Mouse (Mus musculus) limb, embryonic 13.5 days (tissue): ENCODE results near the gene Spata45. TPM values are rescaled to one million over a fixed set of nuclear protein-coding genes. Genes with fewer than 3 reads are reported as not detected.

Experiments
- ATAC-seq: fragments of 200-750 bp; cut with Nextera tagmentation; 2 replicates; pipeline ENCODE4 v1.8.0; 2017; ENCODE audit warnings: low read depth, moderate number of reproducible peaks, moderate TSS enrichment; ENCODE audit not compliant: low FRiP score
- H3K27ac ChIP-seq: fragments of 300-500 bp; sonication (generic); 2 replicates; pipeline ENCODE4 v1.5.1; 2015; ENCODE audit warnings: inconsistent platforms, mild to moderate bottlenecking, moderate library complexity
- H3K27me3 ChIP-seq: fragments of 300-500 bp; sonication (generic); 2 replicates; pipeline ENCODE4 v1.6.1; 2015; ENCODE audit warnings: mild to moderate bottlenecking, inconsistent platforms
- H3K36me3 ChIP-seq: fragments of 300-500 bp; sonication (generic); 2 replicates; pipeline ENCODE4 v1.6.1; 2015; ENCODE audit warnings: inconsistent platforms, mild to moderate bottlenecking, moderate library complexity
- H3K4me1 ChIP-seq: fragments of 300-500 bp; sonication (generic); 2 replicates; pipeline ENCODE4 v1.6.1; 2015; ENCODE audit warnings: inconsistent platforms
- H3K4me2 ChIP-seq: fragments of 300-500 bp; sonication (generic); replicated peaks from 2 replicates; pipeline ENCODE4 v1.6.1; 2015; ENCODE audit warnings: inconsistent platforms, mild to moderate bottlenecking, moderate library complexity
- H3K4me3 ChIP-seq: fragments of 300-500 bp; sonication (generic); 2 replicates; pipeline ENCODE4 v1.5.1; 2015; ENCODE audit warnings: moderate library complexity, mild to moderate bottlenecking, inconsistent platforms
- H3K9ac ChIP-seq: fragments of 300-500 bp; sonication (generic); 2 replicates; pipeline ENCODE4 v1.6.1; 2015; ENCODE audit warnings: mild to moderate bottlenecking, inconsistent platforms
- H3K9me3 ChIP-seq: fragments of 300-500 bp; sonication (generic); 2 replicates; pipeline ENCODE4 v1.6.1; 2016; ENCODE audit warnings: inconsistent platforms
- WGBS: fragments of 180-500 bp; shearing (Covaris S2); methylation state at CpG from one replicate; pipeline ENCODE4 v1.1.7; 2015; 5-methylcytosine and 5-hydroxymethylcytosine counted together
- polyA plus RNA-seq: library from polyadenylated mRNA; unstranded; fragments of >200 nt; fragmentation: Nextera tagmentation; extraction: Ambion mirVana; gene quantifications from 2 replicates; pipeline ENCODE4 v1.2.1, GENCODE M21; 2015

Spata45 gene
- polyA plus RNA-seq, result not detected in 2 replicates

GRCm38 (mm10) chr1:191036554-191037334 is at the start of gene Spata45:
TSS of gene Spata45 (plus strand) at chr1:191036639.
- Histone ChIP-seq H3K4me3 (no peak within 1 kb of the TSS), H3K4me1 (no peaks in the 10 kb centered on the region), H3K9me3 (no peaks in the 10 kb centered on the region), H3K27me3 (no peaks in the 10 kb centered on the region), H3K36me3 (no peaks in the 10 kb centered on the region), H3K9ac (no peak within 1 kb of the TSS), H3K4me2 (no peak within 1 kb of the TSS), H3K27ac (no peak within 1 kb of the TSS)
- 75% methylated on average over 6 of the region's 6 CpGs for WGBS
- no peak for ATAC-seq

DNA sequence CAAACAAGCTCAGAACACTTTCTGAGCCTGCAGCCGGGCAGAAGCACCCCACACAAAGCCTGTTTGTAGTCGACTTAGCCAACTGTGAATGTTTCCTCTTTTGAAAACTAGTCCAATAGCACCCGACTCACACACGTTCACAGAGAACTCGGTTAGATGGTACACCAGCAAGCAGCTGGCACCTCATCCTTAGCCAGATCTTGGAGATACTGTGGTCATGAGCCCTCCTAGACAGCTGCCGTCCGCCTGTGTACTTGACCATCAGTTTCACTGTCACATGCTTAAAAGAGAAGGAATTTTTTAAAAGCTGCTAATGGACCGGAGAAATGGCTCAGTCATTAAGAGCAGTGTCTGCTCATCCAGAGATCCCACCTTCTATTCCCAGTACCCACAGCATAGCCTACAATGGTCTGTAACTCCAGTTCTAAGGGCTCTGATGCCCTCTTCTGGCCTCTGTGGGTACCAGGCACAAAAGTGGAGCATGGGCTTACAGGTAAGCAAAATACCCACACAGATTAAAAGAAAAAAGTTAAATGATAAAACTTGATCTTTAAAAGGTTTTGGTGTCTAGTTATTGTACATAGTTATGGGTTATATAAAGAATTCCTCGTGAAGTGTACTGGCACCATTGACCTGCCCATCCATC is 46.9 kb upstream of the Spata45 start:
- Histone ChIP-seq H3K27me3 (no peaks in the 10 kb centered on the region), H3K9me3 (no peaks in the 10 kb centered on the region), H3K9ac (no peak overlapping the region), H3K4me1 (no peaks in the 10 kb centered on the region), H3K36me3 (no peaks in the 10 kb centered on the region), H3K4me2 (no peak overlapping the region), H3K27ac (no peak overlapping the region), H3K4me3 (no peak overlapping the region)
- no peak for ATAC-seq
- WGBS, result 83% methylated on average over 9 of the region's 9 CpGs

DNA sequence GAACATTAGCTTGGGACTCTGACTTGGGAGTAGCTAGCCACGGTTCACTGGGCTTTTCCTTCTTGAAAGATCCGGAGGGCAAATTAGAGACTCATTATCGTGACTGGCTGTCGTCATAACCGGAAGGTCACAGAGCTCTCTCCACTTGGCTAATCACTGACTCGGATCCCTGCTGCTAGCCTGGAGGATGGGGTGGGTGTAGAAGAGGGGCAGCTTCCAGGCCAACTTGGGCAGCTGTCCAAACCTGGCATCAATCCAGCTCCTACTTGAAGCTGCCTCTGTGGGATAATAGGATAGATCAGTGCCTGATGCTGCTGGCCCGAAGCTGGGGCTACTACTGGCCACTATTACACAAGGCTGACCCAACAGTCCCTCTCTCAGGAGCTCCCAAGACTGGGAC is 40.9 kb upstream of the Spata45 start:
- Histone ChIP-seq H3K27ac (no peak overlapping the region), H3K9ac (no peak overlapping the region), H3K36me3 (no peaks in the 10 kb centered on the region), H3K4me3 (no peak overlapping the region), H3K4me1 (no peaks in the 10 kb centered on the region), H3K9me3 (peaks cover 6% of the 10 kb centered on the region; the same call in 1 of the 2 replicates), H3K27me3 (no peaks in the 10 kb centered on the region), H3K4me2 (no peak overlapping the region)
- no peak for ATAC-seq
- WGBS, result 68% methylated on average over 7 of the region's 7 CpGs

GRCm38 (mm10) chr1:190996346-190996877 is 40.0 kb upstream of the Spata45 start:
- no peak for ATAC-seq
- Histone ChIP-seq H3K4me1 (no peaks in the 10 kb centered on the region), H3K9ac (no peak overlapping the region), H3K27me3 (no peaks in the 10 kb centered on the region), H3K4me3 (no peak overlapping the region), H3K27ac (no peak overlapping the region), H3K4me2 (no peak overlapping the region), H3K9me3 (peaks cover 6% of the 10 kb centered on the region; the same call in 1 of the 2 replicates), H3K36me3 (no peaks in the 10 kb centered on the region)
- WGBS, result 68% methylated on average over 6 of the region's 6 CpGs

DNA sequence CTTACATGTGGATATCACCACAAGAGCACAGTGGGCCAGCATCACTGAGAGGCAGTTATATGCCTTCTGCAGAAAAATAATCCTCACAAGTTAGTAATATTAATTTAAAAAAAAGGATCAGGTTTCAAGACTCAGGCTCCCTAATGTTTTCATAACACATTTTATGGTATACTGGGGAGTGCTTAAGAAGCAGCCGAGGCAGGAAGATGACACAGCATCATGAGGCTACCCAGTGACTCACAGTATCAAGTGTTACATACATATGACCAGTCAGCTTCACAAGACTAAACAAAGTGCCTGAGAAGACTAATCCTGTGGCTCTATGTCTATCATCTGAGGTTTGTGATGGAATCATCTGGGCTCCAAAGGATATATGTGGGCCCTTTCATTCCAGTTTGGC is 38.4 kb upstream of the Spata45 start:
- peaks cover 6% of the 10 kb centered on the region; the same call in 1 of the 2 replicates for H3K9me3 ChIP-seq
- H3K27me3 ChIP-seq, result no peaks in the 10 kb centered on the region
- H3K4me2 ChIP-seq, result no peak overlapping the region
- H3K36me3 ChIP-seq, result no peaks in the 10 kb centered on the region
- ATAC-seq, result no peak
- no peak overlapping the region for H3K27ac ChIP-seq
- H3K4me1 ChIP-seq, result no peaks in the 10 kb centered on the region
- H3K9ac ChIP-seq, result no peak overlapping the region
- no peak overlapping the region for H3K4me3 ChIP-seq
- 66% methylated on average over 1 of the region's 1 CpGs for WGBS

- Histone ChIP-seq H3K9me3 (peaks cover 6% of the 10 kb centered on the region; the same call in 1 of the 2 replicates), H3K36me3 (peaks cover 12% of the 10 kb centered on the region; the same call in 1 of the 2 replicates), H3K4me1 (no peaks in the 10 kb centered on the region), H3K9ac (no peak overlapping the region), H3K27ac (no peak overlapping the region), H3K4me3 (no peak overlapping the region), H3K27me3 (no peaks in the 10 kb centered on the region), H3K4me2 (no peak overlapping the region)
- ATAC-seq, result no peak
- 78% methylated on average over 3 of the region's 3 CpGs for WGBS
Observed at GRCm38 (mm10) chr1:191000686-191001085, 35.8 kb upstream of the Spata45 start.

DNA sequence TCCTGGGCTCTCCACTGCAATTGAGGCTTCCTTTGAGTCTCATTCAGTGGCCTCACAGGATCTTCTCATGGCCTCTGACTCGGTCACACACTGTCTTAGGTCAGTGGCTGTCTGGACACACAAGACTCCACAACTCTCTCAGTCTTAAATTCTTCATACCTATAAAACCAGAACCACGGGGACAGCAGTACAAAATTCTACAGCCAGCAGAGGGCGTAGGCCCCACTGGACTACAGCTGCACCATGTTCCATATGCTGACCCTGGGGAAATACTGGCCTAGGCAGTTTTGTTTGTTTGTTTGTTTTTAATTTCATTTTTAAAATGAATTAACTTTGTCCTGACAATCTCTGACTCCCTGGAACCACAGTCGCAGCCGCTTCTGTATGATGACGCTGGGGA is 34.2 kb upstream of the Spata45 start:
- H3K27ac ChIP-seq, result no peak overlapping the region
- peaks cover 6% of the 10 kb centered on the region; the same call in 1 of the 2 replicates for H3K9me3 ChIP-seq
- H3K36me3 ChIP-seq, result peaks cover 15% of the 10 kb centered on the region
- H3K4me3 ChIP-seq, result no peak overlapping the region
- H3K9ac ChIP-seq, result no peak overlapping the region
- no peaks in the 10 kb centered on the region for H3K27me3 ChIP-seq
- no peak for ATAC-seq
- 53% methylated on average over 6 of the region's 6 CpGs for WGBS
- no peak overlapping the region for H3K4me2 ChIP-seq
- H3K4me1 ChIP-seq, result no peaks in the 10 kb centered on the region

DNA sequence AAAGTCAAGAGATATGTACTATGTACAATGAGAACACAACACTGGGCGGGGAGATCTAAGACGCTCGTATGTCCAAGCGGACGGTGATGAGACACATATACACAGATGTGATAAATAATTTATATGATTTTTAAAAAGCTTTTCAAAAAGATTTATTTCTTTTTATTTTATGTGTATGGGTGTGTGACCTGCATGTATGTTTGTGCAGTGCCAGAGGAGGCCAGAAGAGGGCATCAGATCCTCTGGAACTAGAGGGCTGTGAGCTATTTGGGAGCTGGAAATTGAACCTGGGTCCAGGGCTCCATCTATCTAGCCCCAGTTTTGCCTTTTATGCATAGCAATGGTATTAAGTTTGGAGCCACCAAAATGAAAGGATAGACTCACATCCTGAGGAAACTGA is 27.7 kb upstream of the Spata45 start:
- H3K9me3 ChIP-seq, result no peaks in the 10 kb centered on the region
- no peak overlapping the region for H3K27ac ChIP-seq
- ATAC-seq, result no peak
- no peaks in the 10 kb centered on the region for H3K4me1 ChIP-seq
- no peak overlapping the region for H3K4me2 ChIP-seq
- no peak overlapping the region for H3K4me3 ChIP-seq
- H3K9ac ChIP-seq, result no peak overlapping the region
- WGBS, result 96% methylated on average over 5 of the region's 5 CpGs
- peaks cover 73% of the 10 kb centered on the region for H3K36me3 ChIP-seq
- H3K27me3 ChIP-seq, result no peaks in the 10 kb centered on the region

DNA sequence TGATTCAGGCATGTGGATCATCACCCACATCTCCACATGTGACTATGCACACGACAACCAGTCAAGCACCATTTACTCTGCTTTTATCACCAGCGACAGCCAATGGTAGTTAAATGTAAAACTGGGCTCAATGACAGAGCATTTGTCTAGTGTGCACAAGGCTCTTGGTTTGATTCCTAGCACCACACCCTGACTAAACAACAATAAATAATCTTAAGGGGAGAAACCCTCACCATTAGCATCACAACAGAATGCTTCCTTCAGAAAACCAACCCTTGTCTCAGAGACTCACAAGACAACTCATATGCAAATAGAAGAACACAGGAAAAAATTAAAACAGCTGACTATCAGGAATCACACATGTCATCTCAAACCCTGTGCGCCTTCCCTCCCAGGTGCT is 22.2 kb upstream of the Spata45 start:
- ATAC-seq, result no peak

GRCm38 (mm10) chr1:191019803-191020202 is 16.6 kb upstream of the Spata45 start:
- H3K36me3 ChIP-seq, result peaks cover 11% of the 10 kb centered on the region
- 88% methylated on average over 5 of the region's 5 CpGs for WGBS
- peaks cover 5% of the 10 kb centered on the region; the same call in 1 of the 2 replicates for H3K4me1 ChIP-seq
- no peak overlapping the region for H3K27ac ChIP-seq
- H3K4me3 ChIP-seq, result no peak overlapping the region
- H3K27me3 ChIP-seq, result no peaks in the 10 kb centered on the region
- H3K9me3 ChIP-seq, result no peaks in the 10 kb centered on the region
- no peak for ATAC-seq
- H3K4me2 ChIP-seq, result no peak overlapping the region
- no peak overlapping the region for H3K9ac ChIP-seq

More for the DNA sequence above, 22.2 kb upstream of the Spata45 start:
- H3K9me3 ChIP-seq, result no peaks in the 10 kb centered on the region
- H3K27ac ChIP-seq, result no peak overlapping the region
- H3K36me3 ChIP-seq, result peaks cover 54% of the 10 kb centered on the region
- no peaks in the 10 kb centered on the region for H3K4me1 ChIP-seq
- 92% methylated on average over 3 of the region's 3 CpGs for WGBS
- H3K9ac ChIP-seq, result no peak overlapping the region
- H3K4me3 ChIP-seq, result no peak overlapping the region
- no peaks in the 10 kb centered on the region for H3K27me3 ChIP-seq
- H3K4me2 ChIP-seq, result no peak overlapping the region

- WGBS, result 75% methylated on average over 3 of the region's 3 CpGs
Observed at GRCm38 (mm10) chr1:191020217-191020924, 16.1 kb upstream of the Spata45 start.

DNA sequence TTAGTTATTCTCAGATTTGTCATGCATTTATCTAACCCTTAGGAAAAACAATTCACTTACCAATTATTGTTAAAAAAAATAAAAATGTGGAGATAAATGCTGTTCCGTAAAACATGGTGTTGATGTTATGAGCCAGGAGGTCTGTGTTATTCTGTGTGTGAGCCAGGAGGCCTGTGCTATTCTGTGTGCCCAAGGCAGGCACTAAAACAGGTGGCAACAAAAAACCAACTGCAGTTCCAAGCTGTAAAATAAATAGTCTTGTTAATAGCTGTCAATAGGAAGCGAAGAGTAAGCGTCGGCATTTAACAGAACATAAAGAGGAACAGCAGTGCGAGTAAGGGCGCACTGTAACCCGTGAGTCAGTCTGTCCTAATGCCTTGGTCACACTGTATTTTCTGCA is 15.4 kb upstream of the Spata45 start:
- WGBS, result 54% methylated on average over 7 of the region's 7 CpGs
- Histone ChIP-seq H3K4me1 (peaks cover 11% of the 10 kb centered on the region), H3K36me3 (peaks cover 5% of the 10 kb centered on the region), H3K27me3 (no peaks in the 10 kb centered on the region), H3K9ac (no peak overlapping the region), H3K4me3 (no peak overlapping the region), H3K27ac (no peak overlapping the region), H3K4me2 (no peak overlapping the region), H3K9me3 (no peaks in the 10 kb centered on the region)
- no peak for ATAC-seq

More at GRCm38 (mm10) chr1:191020217-191020924, 16.1 kb upstream of the Spata45 start:
- Histone ChIP-seq H3K27me3 (no peaks in the 10 kb centered on the region), H3K9me3 (no peaks in the 10 kb centered on the region), H3K4me1 (peaks cover 10% of the 10 kb centered on the region), H3K9ac (no peak overlapping the region), H3K4me3 (no peak overlapping the region), H3K36me3 (peaks cover 5% of the 10 kb centered on the region), H3K27ac (no peak overlapping the region), H3K4me2 (no peak overlapping the region)
- no peak for ATAC-seq
